Mouse (Mus musculus) small intestine, adult 2 months (tissue): ENCODE measurements around the gene Lrig2. TPM values are rescaled to one million over a fixed set of nuclear protein-coding genes. Genes with fewer than 3 reads are reported as not detected.

Experiments used
- H3K27ac ChIP-seq: fragments of 200-500 bp; 2 replicates; pipeline ENCODE4 v1.5.1; 2012; ENCODE audit warnings: low read depth, low read length, control low read depth, inconsistent platforms; ENCODE audit not compliant: insufficient read depth
- H3K27me3 ChIP-seq: fragments of 200-500 bp; 2 replicates; pipeline ENCODE4 v1.6.1; 2012; ENCODE audit warnings: mild to moderate bottlenecking, moderate library complexity, low read length, inconsistent platforms; ENCODE audit not compliant: control insufficient read depth, insufficient read depth
- H3K36me3 ChIP-seq: fragments of 200-500 bp; 2 replicates; pipeline ENCODE4 v1.6.1; 2012; ENCODE audit warnings: mild to moderate bottlenecking, low read length, control low read depth, inconsistent platforms; ENCODE audit not compliant: control insufficient read depth, insufficient read depth
- H3K4me1 ChIP-seq: fragments of 200-500 bp; 2 replicates; pipeline ENCODE4 v1.6.1; 2012; ENCODE audit warnings: low read length, inconsistent platforms, mixed read lengths; ENCODE audit not compliant: control insufficient read depth, insufficient read depth, insufficient read length
- H3K4me3 ChIP-seq: fragments of 200-500 bp; 2 replicates; pipeline ENCODE4 v1.5.1; 2012; ENCODE audit warnings: low read depth, mild to moderate bottlenecking, control low read depth, inconsistent platforms, low read length, moderate library complexity
- CTCF ChIP-seq: fragments of 200-500 bp; IDR thresholded peaks from 2 replicates; pipeline ENCODE4 v1.5.1; 2012; ENCODE audit warnings: low read depth, mild to moderate bottlenecking, control low read depth, inconsistent platforms, low read length, moderate library complexity, mixed read lengths; ENCODE audit not compliant: insufficient replicate concordance, insufficient read length; ENCODE audit errors: extremely low read depth
- POLR2A ChIP-seq: fragments of 200-500 bp; IDR thresholded peaks from 2 replicates; pipeline ENCODE4 v1.6.1; 2012; ENCODE audit warnings: low read depth, mild to moderate bottlenecking, control low read depth, inconsistent platforms, low read length, moderate library complexity
- WGBS: fragments of 180-500 bp; shearing (Covaris S2); methylation state at CpG from one replicate; pipeline ENCODE4 v1.1.7; 2018; 5-methylcytosine and 5-hydroxymethylcytosine counted together
- polyA plus RNA-seq: library from polyadenylated mRNA; depleted of rRNA; stranded (reverse); fragments of >200 nt; gene quantifications from 2 replicates; pipeline ENCODE4 v1.2.3, GENCODE M21; 2012

Lrig2 gene
- polyA plus RNA-seq, 1 experiment, result 3.8 TPM

DNA sequence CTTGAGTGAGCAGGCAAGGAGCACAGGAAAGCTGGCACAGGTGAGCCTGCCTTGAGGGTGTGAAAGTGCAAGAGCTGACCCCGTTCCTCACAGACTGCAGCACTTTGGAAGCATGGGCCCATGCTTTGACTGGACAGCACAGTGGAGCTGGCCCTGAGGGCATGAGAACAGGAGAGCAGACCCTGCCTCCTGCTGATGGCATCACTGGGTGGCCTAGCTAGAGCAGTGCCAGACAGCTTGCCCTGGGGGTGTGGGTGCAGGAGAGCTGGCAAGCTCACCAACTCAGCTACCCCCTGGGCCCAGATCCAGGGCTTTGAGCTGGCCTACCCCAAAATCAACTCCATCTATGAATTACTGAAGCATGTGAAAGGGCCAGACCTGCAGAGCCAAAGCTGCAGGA, 53.1 kb downstream of the Lrig2 start:
- Histone ChIP-seq H3K36me3 (peaks cover 60% of the 10 kb centered on the region), H3K4me3 (no peak overlapping the region), H3K27me3 (no peaks in the 10 kb centered on the region), H3K27ac (no peak overlapping the region), H3K4me1 (no peaks in the 10 kb centered on the region)
- TF ChIP-seq POLR2A (no peak), CTCF (no peak)
- 100% methylated on average over 1 of the region's 1 CpGs for WGBS

DNA sequence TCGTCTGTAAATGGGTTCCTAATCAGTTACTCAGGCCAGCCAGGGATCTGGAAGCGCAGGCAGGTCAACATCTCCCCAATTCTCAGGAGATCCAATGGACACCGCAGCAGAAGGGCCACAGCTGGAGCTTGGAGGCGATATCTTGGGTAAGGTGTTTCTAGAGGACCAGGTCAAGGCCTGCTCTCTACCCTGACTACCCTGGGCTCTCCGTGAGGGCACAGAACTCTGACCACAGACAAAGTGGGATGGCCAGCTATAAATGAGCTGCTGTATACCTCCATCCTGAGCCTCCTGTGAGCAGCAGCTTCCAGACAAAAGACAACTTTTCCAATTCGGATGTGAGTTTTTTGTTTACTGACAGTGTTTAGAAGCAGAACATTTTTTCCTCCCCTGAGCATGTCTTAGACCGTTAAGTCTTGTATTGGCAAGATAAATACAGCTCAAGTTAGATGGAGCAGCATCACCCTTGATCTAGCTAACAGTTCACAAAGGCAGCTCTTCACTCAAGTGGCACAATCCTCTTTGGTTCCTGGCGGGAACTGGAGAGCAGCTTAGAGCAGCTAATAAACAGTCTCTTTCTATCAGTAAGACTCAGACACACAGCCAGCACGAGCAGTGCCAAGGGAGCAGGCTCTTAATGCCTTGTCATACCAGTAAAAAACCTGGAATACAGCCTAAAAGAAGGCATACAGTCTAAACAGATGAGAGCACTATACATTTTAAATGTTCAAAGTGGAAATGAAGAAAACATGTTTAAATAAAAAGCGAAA, 56.0 kb downstream of the Lrig2 start:
- no peaks in the 10 kb centered on the region for H3K4me1 ChIP-seq
- no peaks in the 10 kb centered on the region for H3K27me3 ChIP-seq
- 84% methylated on average over 10 of the region's 10 CpGs for WGBS
- no peak overlapping the region for H3K4me3 ChIP-seq
- H3K36me3 ChIP-seq, result peaks cover 46% of the 10 kb centered on the region
- TF ChIP-seq CTCF (no peak), POLR2A (no peak)
- H3K27ac ChIP-seq, result no peak overlapping the region

DNA sequence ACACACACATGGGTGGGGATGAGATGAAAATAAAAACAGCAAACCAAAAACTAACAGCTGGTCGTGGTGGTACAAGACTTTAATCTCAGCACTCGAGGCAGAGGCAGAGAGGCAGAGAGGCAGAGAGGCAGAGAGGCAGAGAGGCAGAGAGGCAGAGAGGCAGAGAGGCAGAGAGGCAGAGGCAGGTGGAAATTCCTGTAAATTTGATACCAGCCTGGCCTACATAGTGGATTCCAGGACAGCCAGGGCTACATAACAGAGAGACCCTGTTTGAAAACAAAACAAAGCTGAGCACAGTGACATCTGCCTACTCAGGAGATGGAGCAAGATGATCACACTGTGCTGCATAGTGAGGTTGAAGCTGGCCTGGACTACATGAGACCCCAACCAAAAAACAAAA, 64.5 kb downstream of the Lrig2 start:
- Histone ChIP-seq H3K27me3 (no peaks in the 10 kb centered on the region), H3K36me3 (no peaks in the 10 kb centered on the region), H3K27ac (no peak overlapping the region), H3K4me3 (no peak overlapping the region), H3K4me1 (no peaks in the 10 kb centered on the region)
- 62% methylated on average over 2 of the region's 2 CpGs for WGBS
- TF ChIP-seq CTCF (no peak), POLR2A (no peak)

DNA sequence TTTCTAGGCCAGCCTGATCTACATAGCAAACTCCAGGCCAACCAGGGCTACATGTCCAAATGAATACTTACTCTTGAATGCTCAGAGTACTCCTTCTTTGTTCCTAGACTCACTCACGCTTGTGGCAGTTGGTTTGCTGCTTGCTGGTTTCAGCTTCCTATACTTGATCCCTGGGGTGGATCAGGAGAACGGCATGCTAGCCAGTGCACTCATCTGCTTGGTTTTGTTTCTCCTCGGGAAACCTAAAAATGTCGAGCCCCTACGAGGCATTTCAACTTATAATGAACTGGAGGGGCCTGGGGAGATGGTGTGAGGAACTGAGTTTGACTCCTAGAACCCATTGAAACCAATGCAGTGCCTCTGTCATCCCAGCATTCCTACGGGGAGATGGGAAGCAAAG, 65.0 kb downstream of the Lrig2 start:
- no peaks in the 10 kb centered on the region for H3K36me3 ChIP-seq
- WGBS, result 84% methylated on average over 6 of the region's 6 CpGs
- TF ChIP-seq CTCF, result no peak
- no peak for TF ChIP-seq POLR2A
- peaks cover 1% of the 10 kb centered on the region; the same call in 1 of the 2 replicates for H3K4me1 ChIP-seq
- H3K4me3 ChIP-seq, result no peak overlapping the region
- H3K27ac ChIP-seq, result no peak overlapping the region
- H3K27me3 ChIP-seq, result no peaks in the 10 kb centered on the region

DNA sequence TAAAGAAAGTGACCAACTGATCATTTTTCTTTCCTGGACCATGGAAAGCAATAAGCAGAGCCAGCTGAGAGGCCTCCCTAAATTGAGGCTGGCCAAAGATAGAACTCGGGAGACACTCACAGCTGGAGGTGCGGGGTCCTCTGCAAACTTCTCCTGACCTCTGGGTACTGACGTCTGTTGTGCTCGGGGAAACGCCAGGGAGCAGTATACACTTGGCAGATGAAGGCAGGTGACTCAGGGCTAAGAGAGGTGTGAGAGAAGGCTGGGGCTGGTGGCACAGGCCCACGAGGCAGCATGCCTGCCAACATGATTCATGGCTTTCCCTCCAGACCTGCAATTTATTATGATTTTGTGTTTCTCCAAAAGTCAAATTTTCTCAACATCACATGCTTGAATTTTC, 66.1 kb downstream of the Lrig2 start:
- H3K4me3 ChIP-seq, result no peak overlapping the region
- 0 out of 2 replicates have a peak, but pooled peaks have one; percentile 3 for TF ChIP-seq CTCF
- TF ChIP-seq POLR2A, result no peak
- H3K27ac ChIP-seq, result no peak overlapping the region
- H3K27me3 ChIP-seq, result no peaks in the 10 kb centered on the region
- no peaks in the 10 kb centered on the region for H3K36me3 ChIP-seq
- WGBS, result 37% methylated on average over 6 of the region's 6 CpGs
- H3K4me1 ChIP-seq, result peaks cover 4% of the 10 kb centered on the region; the same call in 1 of the 2 replicates

DNA sequence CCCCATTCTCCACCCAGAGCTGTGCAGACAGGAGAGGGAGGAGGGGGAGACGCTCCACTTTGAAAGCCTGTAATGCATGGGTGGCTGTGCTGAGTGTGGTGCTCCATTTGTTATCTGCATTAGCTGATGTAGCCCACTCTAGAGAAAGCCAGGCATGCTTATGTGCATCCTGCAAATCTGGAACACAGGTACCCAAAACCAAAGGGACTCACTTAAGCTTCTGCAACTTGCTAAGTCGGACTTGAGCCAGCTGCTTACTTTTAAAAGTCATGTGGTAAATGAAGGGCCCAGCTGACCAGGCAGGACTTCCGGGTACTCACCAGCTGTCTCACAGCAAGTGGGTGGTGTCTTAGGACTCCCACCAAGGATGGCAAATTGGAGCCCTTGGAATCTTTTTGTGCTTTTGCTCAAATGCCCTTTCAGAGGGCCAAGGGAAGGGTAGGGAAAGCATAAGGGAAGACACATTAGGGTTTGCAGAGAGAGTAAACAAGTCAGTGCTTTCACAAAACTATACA, 66.7 kb downstream of the Lrig2 start:
- no peaks in the 10 kb centered on the region for H3K36me3 ChIP-seq
- no peak overlapping the region for H3K27ac ChIP-seq
- peaks cover 4% of the 10 kb centered on the region; the same call in 1 of the 2 replicates for H3K4me1 ChIP-seq
- H3K27me3 ChIP-seq, result no peaks in the 10 kb centered on the region
- 68% methylated on average over 3 of the region's 3 CpGs for WGBS
- H3K4me3 ChIP-seq, result no peak overlapping the region
- TF ChIP-seq POLR2A, result no peak
- no peak for TF ChIP-seq CTCF

DNA sequence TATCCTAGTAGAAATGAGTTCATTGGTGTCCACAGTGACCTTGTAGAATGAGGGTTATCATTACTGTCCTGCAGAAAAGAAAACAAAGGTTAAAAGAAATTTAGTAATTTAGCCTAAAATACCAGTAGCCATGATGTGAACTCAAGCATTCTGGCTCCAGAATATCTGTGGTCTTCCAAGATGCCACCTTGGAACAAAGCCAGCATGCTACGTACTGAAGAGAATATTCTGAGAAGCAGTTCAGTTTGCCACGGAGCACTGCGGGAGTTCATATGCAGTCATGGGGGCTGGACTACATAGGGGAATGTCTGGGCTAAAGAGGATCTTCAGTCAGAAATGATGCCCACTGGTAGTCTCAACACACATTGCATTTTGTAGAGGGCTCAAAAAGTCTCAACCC, 67.6 kb downstream of the Lrig2 start:
- no peaks in the 10 kb centered on the region for H3K27me3 ChIP-seq
- WGBS, result 92% methylated on average over 3 of the region's 3 CpGs
- no peak overlapping the region for H3K27ac ChIP-seq
- peaks cover 4% of the 10 kb centered on the region; the same call in 1 of the 2 replicates for H3K4me1 ChIP-seq
- no peak overlapping the region for H3K4me3 ChIP-seq
- no peaks in the 10 kb centered on the region for H3K36me3 ChIP-seq
- TF ChIP-seq POLR2A, result no peak
- no peak for TF ChIP-seq CTCF
